ENCODE assay signal across 9 mouse cellular contexts in genomic region chr3:95986984-95987383, GRCm38 (mm10). TPM values are rescaled to one million over a fixed set of nuclear protein-coding genes. Genes with fewer than 3 reads are reported as not detected.
A peak's percentile ranks its signal among the peaks of the same experiment; 100 is the strongest.
DNase-seq lines count a peak whose midpoint lies in the region; ATAC-seq and TF ChIP-seq lines count a peak whose summit lies in the region.
"Had no signal": no experiment of that assay in that cellular context is flagged by ENCODE, and none has a peak within 500 bp of the region (broad histone marks: within the 10 kb centered on the region; RNA-seq: fewer than 3 reads in every experiment).

No protein-coding gene starts in this region.

- no peak overlapping the region for H3K4me3 ChIP-seq in hindbrain, embryonic 12.5 days
- H3K4me3 ChIP-seq in hindbrain, embryonic 16.5 days (ENCODE audit: low read length) = no peak overlapping the region
- no peak overlapping the region for H3K4me3 ChIP-seq in forebrain, embryonic 12.5 days (replicated peaks)
- H3K4me3 ChIP-seq in liver, embryonic 14.5 days (ENCODE audit: insufficient read depth in 1 of 2, low read depth in 2 of 2, low read length in 2 of 2) = no peak overlapping the region

- H3K36me3 ChIP-seq in hindbrain, embryonic 12.5 days = peaks cover 46% of the 10 kb centered on the region
- peaks cover 36% of the 10 kb centered on the region for H3K36me3 ChIP-seq in hindbrain, embryonic 16.5 days (ENCODE audit: control insufficient read depth, insufficient read depth, low read length)
- peaks cover 48% of the 10 kb centered on the region for H3K36me3 ChIP-seq in forebrain, embryonic 12.5 days (replicated peaks)
- no peaks in the 10 kb centered on the region for H3K36me3 ChIP-seq in liver, embryonic 14.5 days (replicated peaks; ENCODE audit: control insufficient read depth, insufficient read depth, low read depth)

- no peaks in the 10 kb centered on the region for H3K27me3 ChIP-seq in hindbrain, embryonic 12.5 days
- H3K27me3 ChIP-seq in hindbrain, embryonic 16.5 days (replicated peaks; ENCODE audit: control insufficient read depth, insufficient read depth, low read length) = no peaks in the 10 kb centered on the region
- no peaks in the 10 kb centered on the region for H3K27me3 ChIP-seq in forebrain, embryonic 12.5 days
- no peaks in the 10 kb centered on the region; the same call in 1 of the 2 replicates for H3K27me3 ChIP-seq in liver, embryonic 14.5 days (ENCODE audit: control insufficient read depth, insufficient read depth, low read length)

- peak; percentile 53 for DNase-seq in CD4-positive, CD25-positive, alpha-beta regulatory T cell, adult 2 months (ENCODE audit: low read depth, low spot score)
- DNase-seq in liver, embryonic 14.5 days (ENCODE audit: low read depth in 3 of 3, low spot score in 3 of 3) = no peak
- no peak for DNase-seq in cerebellum, postnatal 14 days
- DNase-seq in adrenal gland, postnatal 14 days = no peak
- no peak for DNase-seq in frontal cortex, postnatal 14 days (ENCODE audit: low spot score in 2 of 2)
- DNase-seq: lung, postnatal 36 days had no signal

- H3K4me2 ChIP-seq in hindbrain, embryonic 12.5 days (replicated peaks) = 0 out of 2 replicates have a peak overlapping the region, but pooled peaks have one; percentile 50
- no peak overlapping the region for H3K4me2 ChIP-seq in hindbrain, embryonic 16.5 days (ENCODE audit: low read length)
- 0 out of 2 replicates have a peak overlapping the region, but pooled peaks have one; percentile 53 for H3K4me2 ChIP-seq in forebrain, embryonic 12.5 days
- 0 out of 2 replicates have a peak overlapping the region, but pooled peaks have one; percentile 4 for H3K4me2 ChIP-seq in liver, embryonic 14.5 days (ENCODE audit: low read depth)

- WGBS in hindbrain, embryonic 12.5 days = 71% methylated on average over 4 of the region's 4 CpGs
- WGBS in hindbrain, embryonic 16.5 days = 65% methylated on average over 4 of the region's 4 CpGs
- 71% methylated on average over 4 of the region's 4 CpGs for WGBS in forebrain, embryonic 12.5 days
- 34% methylated on average over 4 of the region's 4 CpGs for WGBS in liver, embryonic 14.5 days (ENCODE audit: insufficient replicate concordance)

- TF ChIP-seq CTCF in liver, embryonic 14.5 days (IDR thresholded peaks at IDR 0.05; ENCODE audit: low read depth) = no peak

- peak overlapping the region; percentile 93; the same call in 1 of the 2 replicates for H3K27ac ChIP-seq in hindbrain, embryonic 12.5 days
- H3K27ac ChIP-seq in hindbrain, embryonic 16.5 days (ENCODE audit: low read depth, low read length) = no peak overlapping the region
- peak overlapping the region; percentile 95 for H3K27ac ChIP-seq in forebrain, embryonic 12.5 days
- no peak overlapping the region for H3K27ac ChIP-seq in liver, embryonic 14.5 days

- peaks cover 34% of the 10 kb centered on the region for H3K4me1 ChIP-seq in hindbrain, embryonic 12.5 days
- peaks cover 21% of the 10 kb centered on the region for H3K4me1 ChIP-seq in hindbrain, embryonic 16.5 days (ENCODE audit: control insufficient read depth, insufficient read depth, low read depth, low read length)
- H3K4me1 ChIP-seq in forebrain, embryonic 12.5 days = peaks cover 40% of the 10 kb centered on the region
- H3K4me1 ChIP-seq in liver, embryonic 14.5 days (replicated peaks; ENCODE audit: control insufficient read depth in 2 of 2, insufficient read depth in 2 of 2, low read length in 1 of 2) = peaks cover 0 to 24% of the 10 kb centered on the region in 2 experiments; a peak in 3 of 4 replicates

- ATAC-seq in hindbrain, embryonic 12.5 days (ENCODE audit: low FRiP score) = no peak
- ATAC-seq in hindbrain, embryonic 16.5 days = no peak
- no peak for ATAC-seq in forebrain, embryonic 12.5 days (ENCODE audit: low FRiP score)
- no peak for ATAC-seq in liver, embryonic 14.5 days (ENCODE audit: insufficient read depth)

- peaks cover 3% of the 10 kb centered on the region; the same call in 1 of the 2 replicates for H3K9me3 ChIP-seq in hindbrain, embryonic 12.5 days (replicated peaks)
- H3K9me3 ChIP-seq in hindbrain, embryonic 16.5 days (ENCODE audit: control insufficient read depth, low read length) = no peaks in the 10 kb centered on the region
- no peaks in the 10 kb centered on the region for H3K9me3 ChIP-seq in forebrain, embryonic 12.5 days
- no peaks in the 10 kb centered on the region for H3K9me3 ChIP-seq in liver, embryonic 14.5 days (ENCODE audit: control insufficient read depth, low read length)

- no peak overlapping the region for H3K9ac ChIP-seq in hindbrain, embryonic 12.5 days
- H3K9ac ChIP-seq in hindbrain, embryonic 16.5 days (ENCODE audit: low read depth, low read length) = no peak overlapping the region
- H3K9ac ChIP-seq in forebrain, embryonic 12.5 days = no peak overlapping the region
- H3K9ac ChIP-seq in liver, embryonic 14.5 days (replicated peaks) = no peak overlapping the region

- TF ChIP-seq EP300 in liver, embryonic 14.5 days (IDR thresholded peaks at IDR 0.05; ENCODE audit: low read depth) = no peak

RNA-seq across cellular contexts. Expression of gene Plekho1, which starts 8.8 kb away (rescaled TPM):
- 77.4 and 79.3 TPM in 2 replicates for polyA plus RNA-seq in hindbrain, embryonic 12.5 days (2016; fragmentation: Nextera tagmentation; extraction: Ambion mirVana)
- 27.7 and 41.3 TPM in 2 replicates for polyA plus RNA-seq in hindbrain, embryonic 16.5 days (2015; fragmentation: Nextera tagmentation; extraction: Ambion mirVana)
- polyA plus RNA-seq in forebrain, embryonic 12.5 days (2016; fragmentation: Nextera tagmentation; extraction: Ambion mirVana) = 91.3 and 95.1 TPM in 2 replicates
- polyA plus RNA-seq in liver, embryonic 14.5 days (2012; rRNA removed) = 6.1 and 9.0 TPM in 2 replicates
- 3.6 and 5.4 TPM in 2 replicates for polyA plus RNA-seq in liver, embryonic 14.5 days (2014; fragmentation: Nextera tagmentation; extraction: Ambion mirVana)
- 29.4 and 47.2 TPM in 2 replicates for total RNA-seq in adrenal gland, postnatal 14 days (2021)

RNA-seq across cellular contexts. Expression of gene Anp32e, which starts 57.9 kb away (rescaled TPM):
- polyA plus RNA-seq in hindbrain, embryonic 12.5 days (2016; fragmentation: Nextera tagmentation; extraction: Ambion mirVana) = 265 and 297 TPM in 2 replicates
- 110 and 118 TPM in 2 replicates for polyA plus RNA-seq in hindbrain, embryonic 16.5 days (2015; fragmentation: Nextera tagmentation; extraction: Ambion mirVana)
- polyA plus RNA-seq in forebrain, embryonic 12.5 days (2016; fragmentation: Nextera tagmentation; extraction: Ambion mirVana) = 405 and 446 TPM in 2 replicates
- 39.5 and 104 TPM in 2 replicates for polyA plus RNA-seq in liver, embryonic 14.5 days (2012; rRNA removed)
- polyA plus RNA-seq in liver, embryonic 14.5 days (2014; fragmentation: Nextera tagmentation; extraction: Ambion mirVana) = 39.5 and 45.3 TPM in 2 replicates
- 94.6 and 102 TPM in 2 replicates for total RNA-seq in adrenal gland, postnatal 14 days (2021)

Comparison
In these comparisons a context has a peak if more than half of its experiments do, and no peak if none do; other contexts are left out.
1. H3K27ac ChIP-seq: peak in hindbrain, embryonic 12.5 days (single experiment) and forebrain, embryonic 12.5 days (single experiment); none in hindbrain, embryonic 16.5 days (single experiment) and liver, embryonic 14.5 days (single experiment).